Mouse (Mus musculus): ENCODE results near the gene Olfr110. TPM values are rescaled to one million over a fixed set of nuclear protein-coding genes. Genes with fewer than 3 reads are reported as not detected.

Gene Olfr110
- polyA plus RNA-seq, 1 experiment, result 0.07 TPM

- no peak for DNase-seq
- Histone ChIP-seq H3K4me3 (replicated peaks; ENCODE audit: extremely low read depth, low read depth, low read length) (no peak overlapping the region), H3K4me1 (ENCODE audit: control insufficient read depth, insufficient read depth, low read length) (no peaks in the 10 kb centered on the region)
- no peak for TF ChIP-seq CTCF (IDR thresholded peaks at IDR 0.05; ENCODE audit: insufficient read depth, low read length)
- no peak for TF ChIP-seq POLR2A (IDR thresholded peaks at IDR 0.05; ENCODE audit: borderline replicate concordance, extremely low read depth, low read depth, low read length)
- WGBS, result 55% methylated on average over 3 of the region's 3 CpGs
Measured at GRCm38 (mm10) chr17:37543800-37544435, 51.6 kb downstream of the Olfr110 start.

Other genes starting within 250 kb of the Olfr110 start
- not detected in 2 replicates for gene Olfr98, start 228.7 kb upstream of the Olfr110 start, polyA plus RNA-seq (2012; rRNA removed)
- 14.5 and 14.6 TPM in 2 replicates for gene H2-M3, start 222.2 kb upstream of the Olfr110 start, polyA plus RNA-seq (2012; rRNA removed)
- gene Olfr99, start 209.0 kb upstream of the Olfr110 start, polyA plus RNA-seq (2012; rRNA removed), result not detected in 2 replicates
- gene Olfr101, start 188.2 kb upstream of the Olfr110 start, polyA plus RNA-seq (2012; rRNA removed), result not detected in 2 replicates
- not detected in 2 replicates for gene Olfr102, start 175.4 kb upstream of the Olfr110 start, polyA plus RNA-seq (2012; rRNA removed)
- gene Olfr103, start 152.8 kb upstream of the Olfr110 start, polyA plus RNA-seq (2012; rRNA removed), result not detected in 2 replicates
- gene Olfr104-ps, start 132.9 kb upstream of the Olfr110 start, polyA plus RNA-seq (2012; rRNA removed), result not detected in 2 replicates
- gene Olfr105-ps, start 113.4 kb upstream of the Olfr110 start, polyA plus RNA-seq (2012; rRNA removed), result not detected in 2 replicates
- not detected in 2 replicates for gene Olfr106-ps, start 102.1 kb upstream of the Olfr110 start, polyA plus RNA-seq (2012; rRNA removed)
- gene Olfr107, start 93.2 kb upstream of the Olfr110 start, polyA plus RNA-seq (2012; rRNA removed), result not detected in 2 replicates
- not detected in 2 replicates for gene Olfr108, start 47.0 kb upstream of the Olfr110 start, polyA plus RNA-seq (2012; rRNA removed)
- not detected in 2 replicates for gene Olfr109, start 33.6 kb upstream of the Olfr110 start, polyA plus RNA-seq (2012; rRNA removed)
- gene H2-M2, start 8.9 kb upstream of the Olfr110 start, polyA plus RNA-seq (2012; rRNA removed), result 0.28 and 0.63 TPM in 2 replicates
- gene Olfr111, start 15.6 kb downstream of the Olfr110 start, polyA plus RNA-seq (2012; rRNA removed), result 0.07 and 0.21 TPM in 2 replicates
- gene Olfr112, start 77.0 kb downstream of the Olfr110 start, polyA plus RNA-seq (2012; rRNA removed), result not detected in 2 replicates
- gene Olfr113, start 85.2 kb downstream of the Olfr110 start, polyA plus RNA-seq (2012; rRNA removed), result not detected in 2 replicates
- gene Olfr114, start 100.3 kb downstream of the Olfr110 start, polyA plus RNA-seq (2012; rRNA removed), result not detected in 2 replicates
- gene Olfr115, start 134.6 kb downstream of the Olfr110 start, polyA plus RNA-seq (2012; rRNA removed), result not detected in 2 replicates
- not detected in 2 replicates for gene Olfr116, start 134.7 kb downstream of the Olfr110 start, polyA plus RNA-seq (2012; rRNA removed)
- gene Olfr117, start 171.3 kb downstream of the Olfr110 start, polyA plus RNA-seq (2012; rRNA removed), result not detected in 2 replicates
- not detected in 2 replicates for gene Olfr118, start 174.5 kb downstream of the Olfr110 start, polyA plus RNA-seq (2012; rRNA removed)
- not detected in 2 replicates for gene Olfr119, start 204.1 kb downstream of the Olfr110 start, polyA plus RNA-seq (2012; rRNA removed)
- not detected in 2 replicates for gene Olfr120, start 229.3 kb downstream of the Olfr110 start, polyA plus RNA-seq (2012; rRNA removed)